Mouse (Mus musculus): ENCODE measurements around the gene Sgms1. TPM values are rescaled to one million over a fixed set of nuclear protein-coding genes. Genes with fewer than 3 reads are reported as not detected.

The Sgms1 gene
- polyA plus RNA-seq, 1 experiment from 2014 or later, result 17.4 TPM

- Histone ChIP-seq H3K9me3 (ENCODE audit: control insufficient read depth, low read length) (no peaks in the 10 kb centered on the region), H3K9ac (ENCODE audit: low read depth, low read length) (no peak overlapping the region), H3K27ac (ENCODE audit: low read depth, low read length) (no peak overlapping the region), H3K4me3 (ENCODE audit: low read depth, low read length) (no peak overlapping the region), H3K36me3 (ENCODE audit: control insufficient read depth, insufficient read depth, low read length) (no peaks in the 10 kb centered on the region), H3K4me2 (replicated peaks; ENCODE audit: low read depth, low read length) (no peak overlapping the region), H3K4me1 (replicated peaks; ENCODE audit: control insufficient read depth, insufficient read depth, low read length) (no peaks in the 10 kb centered on the region), H3K27me3 (ENCODE audit: control insufficient read depth, insufficient read depth, low read length) (no peaks in the 10 kb centered on the region)
- 90% methylated on average over 12 of the region's 12 CpGs for WGBS
- DNase-seq (ENCODE audit: low spot score) (no peak), ATAC-seq (ENCODE audit: low FRiP score) (no peak)
These were observed 97.3 kb downstream of the Sgms1 start for GRCm38 (mm10) chr19:32292067-32292739.

DNA sequence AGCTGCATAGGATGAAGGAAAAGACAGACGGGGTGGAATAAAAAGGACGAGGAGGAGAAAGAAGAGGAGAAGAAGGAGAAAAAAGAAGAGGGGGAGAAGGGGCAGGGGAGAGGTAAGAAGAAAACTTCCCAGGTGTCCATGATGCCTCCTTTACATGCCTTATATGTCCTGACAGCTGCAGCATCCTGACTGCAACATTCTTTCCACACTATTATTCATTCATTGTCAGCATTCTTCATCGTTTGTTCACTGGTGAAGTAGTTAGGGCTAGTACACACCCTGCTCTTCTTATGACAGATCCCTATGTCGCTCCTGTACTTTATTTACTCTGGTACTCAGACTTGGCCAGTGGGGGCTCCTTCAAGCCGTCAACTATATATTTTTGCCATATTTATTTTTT lies 98.4 kb downstream of the Sgms1 start:
- Histone ChIP-seq H3K9ac (ENCODE audit: low read depth, low read length) (no peak overlapping the region), H3K4me3 (ENCODE audit: low read depth, low read length) (no peak overlapping the region), H3K4me2 (replicated peaks; ENCODE audit: low read depth, low read length) (no peak overlapping the region), H3K36me3 (ENCODE audit: control insufficient read depth, insufficient read depth, low read length) (no peaks in the 10 kb centered on the region), H3K27ac (ENCODE audit: low read depth, low read length) (no peak overlapping the region), H3K4me1 (replicated peaks; ENCODE audit: control insufficient read depth, insufficient read depth, low read length) (no peaks in the 10 kb centered on the region), H3K9me3 (ENCODE audit: control insufficient read depth, low read length) (no peaks in the 10 kb centered on the region), H3K27me3 (ENCODE audit: control insufficient read depth, insufficient read depth, low read length) (no peaks in the 10 kb centered on the region)
- ATAC-seq (ENCODE audit: low FRiP score) (no peak), DNase-seq (ENCODE audit: low spot score) (no peak)
- 93% methylated on average over 5 of the region's 5 CpGs for WGBS

GRCm38 (mm10) chr19:32288895-32289294 lies 100.6 kb downstream of the Sgms1 start:
- no peaks in the 10 kb centered on the region for H3K27me3 ChIP-seq (ENCODE audit: control insufficient read depth, insufficient read depth, low read length)
- no peak overlapping the region for H3K4me3 ChIP-seq (ENCODE audit: low read depth, low read length)
- WGBS, result 81% methylated on average over 5 of the region's 5 CpGs
- H3K4me2 ChIP-seq (replicated peaks; ENCODE audit: low read depth, low read length), result no peak overlapping the region
- DNase-seq (ENCODE audit: low spot score) (no peak), ATAC-seq (ENCODE audit: low FRiP score) (no peak)
- no peak overlapping the region for H3K27ac ChIP-seq (ENCODE audit: low read depth, low read length)
- H3K36me3 ChIP-seq (ENCODE audit: control insufficient read depth, insufficient read depth, low read length), result no peaks in the 10 kb centered on the region
- H3K9me3 ChIP-seq (ENCODE audit: control insufficient read depth, low read length), result no peaks in the 10 kb centered on the region
- H3K4me1 ChIP-seq (replicated peaks; ENCODE audit: control insufficient read depth, insufficient read depth, low read length), result no peaks in the 10 kb centered on the region
- no peak overlapping the region for H3K9ac ChIP-seq (ENCODE audit: low read depth, low read length)

GRCm38 (mm10) chr19:32287839-32288238 lies 101.7 kb downstream of the Sgms1 start:
- Histone ChIP-seq H3K36me3 (ENCODE audit: control insufficient read depth, insufficient read depth, low read length) (no peaks in the 10 kb centered on the region), H3K4me1 (replicated peaks; ENCODE audit: control insufficient read depth, insufficient read depth, low read length) (no peaks in the 10 kb centered on the region), H3K9ac (ENCODE audit: low read depth, low read length) (no peak overlapping the region), H3K27me3 (ENCODE audit: control insufficient read depth, insufficient read depth, low read length) (no peaks in the 10 kb centered on the region), H3K4me2 (replicated peaks; ENCODE audit: low read depth, low read length) (no peak overlapping the region), H3K4me3 (ENCODE audit: low read depth, low read length) (no peak overlapping the region), H3K9me3 (ENCODE audit: control insufficient read depth, low read length) (no peaks in the 10 kb centered on the region), H3K27ac (ENCODE audit: low read depth, low read length) (no peak overlapping the region)
- ATAC-seq (ENCODE audit: low FRiP score) (no peak), DNase-seq (ENCODE audit: low spot score) (no peak)
- 78% methylated on average over 3 of the region's 3 CpGs for WGBS

GRCm38 (mm10) chr19:32285455-32285831 lies 104.1 kb downstream of the Sgms1 start:
- 82% methylated on average over 3 of the region's 3 CpGs for WGBS

DNA sequence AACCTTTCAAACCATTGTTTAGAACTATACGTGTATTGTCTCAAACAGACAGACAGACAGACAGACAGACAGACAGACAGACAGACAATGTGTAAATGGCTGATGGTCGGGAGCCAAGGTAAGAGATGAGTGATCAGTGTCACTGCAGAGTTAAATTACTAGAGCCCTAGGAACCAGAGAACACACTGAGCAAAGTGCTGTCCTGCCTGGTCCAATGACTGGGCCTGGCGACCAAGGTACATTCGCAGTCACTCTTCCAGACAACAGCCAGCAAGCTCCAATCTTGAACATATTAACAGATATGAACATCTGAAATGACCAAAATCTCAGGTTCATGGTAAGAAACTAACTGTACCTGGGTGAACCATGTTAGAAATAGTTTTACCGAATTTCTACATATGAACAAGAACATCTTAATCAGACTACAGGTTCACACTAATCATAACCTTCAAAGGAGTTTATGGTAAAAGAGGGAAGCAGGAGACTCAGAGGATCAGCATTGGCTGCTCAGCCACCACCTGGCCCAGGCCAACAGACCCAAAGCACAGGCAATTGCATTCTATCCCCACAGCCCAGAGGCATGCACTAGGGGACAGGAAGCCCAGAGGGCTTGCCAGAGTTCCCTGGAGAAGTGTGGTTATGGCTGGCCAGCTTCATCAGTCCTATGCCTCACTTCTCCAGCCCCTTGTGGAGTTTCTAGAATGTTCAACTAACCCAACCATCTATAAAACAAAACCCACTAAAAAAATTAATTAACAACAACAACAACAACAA lies 104.6 kb downstream of the Sgms1 start:
- Histone ChIP-seq H3K4me1 (replicated peaks; ENCODE audit: control insufficient read depth, insufficient read depth, low read length) (no peaks in the 10 kb centered on the region), H3K4me2 (replicated peaks; ENCODE audit: low read depth, low read length) (no peak overlapping the region), H3K27me3 (ENCODE audit: control insufficient read depth, insufficient read depth, low read length) (no peaks in the 10 kb centered on the region), H3K4me3 (ENCODE audit: low read depth, low read length) (no peak overlapping the region), H3K9me3 (ENCODE audit: control insufficient read depth, low read length) (no peaks in the 10 kb centered on the region), H3K36me3 (ENCODE audit: control insufficient read depth, insufficient read depth, low read length) (no peaks in the 10 kb centered on the region), H3K9ac (ENCODE audit: low read depth, low read length) (no peak overlapping the region), H3K27ac (ENCODE audit: low read depth, low read length) (no peak overlapping the region)
- DNase-seq (ENCODE audit: low spot score) (no peak), ATAC-seq (ENCODE audit: low FRiP score) (no peak)
- 93% methylated on average over 5 of the region's 5 CpGs for WGBS

More at GRCm38 (mm10) chr19:32285455-32285831, 104.1 kb downstream of the Sgms1 start:
- Histone ChIP-seq H3K36me3 (ENCODE audit: control insufficient read depth, insufficient read depth, low read length) (no peaks in the 10 kb centered on the region), H3K4me2 (replicated peaks; ENCODE audit: low read depth, low read length) (no peak overlapping the region), H3K4me3 (ENCODE audit: low read depth, low read length) (no peak overlapping the region), H3K9me3 (ENCODE audit: control insufficient read depth, low read length) (no peaks in the 10 kb centered on the region), H3K27ac (ENCODE audit: low read depth, low read length) (no peak overlapping the region), H3K9ac (ENCODE audit: low read depth, low read length) (no peak overlapping the region), H3K27me3 (ENCODE audit: control insufficient read depth, insufficient read depth, low read length) (no peaks in the 10 kb centered on the region), H3K4me1 (replicated peaks; ENCODE audit: control insufficient read depth, insufficient read depth, low read length) (no peaks in the 10 kb centered on the region)
- DNase-seq (ENCODE audit: low spot score) (no peak), ATAC-seq (ENCODE audit: low FRiP score) (no peak)

DNA sequence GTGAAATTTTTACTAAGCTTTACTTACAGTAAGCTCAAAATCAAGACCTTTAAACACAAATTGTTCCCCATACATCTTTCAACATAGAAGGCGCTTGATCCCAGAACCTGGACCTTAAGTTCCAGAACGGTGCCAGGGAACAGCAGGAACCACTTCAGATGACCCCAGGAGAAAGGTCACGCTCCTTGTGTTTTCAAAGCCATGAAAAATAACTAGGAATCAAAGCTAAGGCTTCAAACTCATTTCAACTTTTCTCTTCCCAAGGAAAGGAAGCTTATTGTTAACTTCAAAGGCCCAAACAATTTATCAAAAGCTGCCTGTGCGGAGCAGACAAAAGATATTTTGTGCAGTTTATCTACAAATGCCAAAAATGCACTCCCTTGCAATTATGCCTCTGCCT lies 107.6 kb downstream of the Sgms1 start:
- Histone ChIP-seq H3K9me3 (ENCODE audit: control insufficient read depth, low read length) (no peaks in the 10 kb centered on the region), H3K36me3 (ENCODE audit: control insufficient read depth, insufficient read depth, low read length) (no peaks in the 10 kb centered on the region), H3K27me3 (ENCODE audit: control insufficient read depth, insufficient read depth, low read length) (no peaks in the 10 kb centered on the region), H3K4me3 (ENCODE audit: low read depth, low read length) (no peak overlapping the region), H3K4me1 (replicated peaks; ENCODE audit: control insufficient read depth, insufficient read depth, low read length) (no peaks in the 10 kb centered on the region), H3K9ac (ENCODE audit: low read depth, low read length) (no peak overlapping the region), H3K27ac (ENCODE audit: low read depth, low read length) (no peak overlapping the region), H3K4me2 (replicated peaks; ENCODE audit: low read depth, low read length) (no peak overlapping the region)
- 60% methylated on average over 4 of the region's 4 CpGs for WGBS
- ATAC-seq (ENCODE audit: low FRiP score) (no peak), DNase-seq (ENCODE audit: low spot score) (no peak)

DNA sequence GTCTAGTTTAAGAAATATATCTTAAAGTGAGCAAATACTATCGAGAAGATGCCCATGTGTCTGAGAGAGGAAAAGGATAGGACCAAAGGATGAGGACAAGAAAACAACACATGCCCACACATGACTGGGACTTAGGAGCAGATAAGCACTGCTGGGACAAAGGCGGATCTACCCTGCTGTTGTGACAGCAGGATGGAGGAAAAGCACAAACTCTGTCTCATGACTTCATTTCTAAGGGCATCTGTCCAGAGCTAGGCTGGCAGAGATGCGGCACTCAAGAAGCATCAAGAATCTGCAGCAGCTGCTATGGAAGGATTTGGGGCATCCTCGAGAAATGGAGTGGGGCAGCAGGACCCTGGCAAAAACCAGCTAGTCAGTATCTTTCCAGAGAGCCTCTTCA lies 109.1 kb downstream of the Sgms1 start:
- Histone ChIP-seq H3K4me3 (ENCODE audit: low read depth, low read length) (no peak overlapping the region), H3K4me1 (replicated peaks; ENCODE audit: control insufficient read depth, insufficient read depth, low read length) (no peaks in the 10 kb centered on the region), H3K9ac (ENCODE audit: low read depth, low read length) (no peak overlapping the region), H3K9me3 (ENCODE audit: control insufficient read depth, low read length) (no peaks in the 10 kb centered on the region), H3K27ac (ENCODE audit: low read depth, low read length) (no peak overlapping the region), H3K4me2 (replicated peaks; ENCODE audit: low read depth, low read length) (no peak overlapping the region), H3K36me3 (ENCODE audit: control insufficient read depth, insufficient read depth, low read length) (no peaks in the 10 kb centered on the region), H3K27me3 (ENCODE audit: control insufficient read depth, insufficient read depth, low read length) (no peaks in the 10 kb centered on the region)
- WGBS, result 91% methylated on average over 4 of the region's 4 CpGs
- DNase-seq (ENCODE audit: low spot score) (no peak), ATAC-seq (ENCODE audit: low FRiP score) (no peak)

GRCm38 (mm10) chr19:32279400-32279799 lies 110.1 kb downstream of the Sgms1 start:
- ATAC-seq (ENCODE audit: low FRiP score) (no peak), DNase-seq (ENCODE audit: low spot score) (no peak)
- H3K4me3 ChIP-seq (ENCODE audit: low read depth, low read length), result no peak overlapping the region
- H3K9ac ChIP-seq (ENCODE audit: low read depth, low read length), result no peak overlapping the region
- no peaks in the 10 kb centered on the region for H3K9me3 ChIP-seq (ENCODE audit: control insufficient read depth, low read length)
- no peaks in the 10 kb centered on the region for H3K4me1 ChIP-seq (replicated peaks; ENCODE audit: control insufficient read depth, insufficient read depth, low read length)
- H3K27me3 ChIP-seq (ENCODE audit: control insufficient read depth, insufficient read depth, low read length), result no peaks in the 10 kb centered on the region
- H3K4me2 ChIP-seq (replicated peaks; ENCODE audit: low read depth, low read length), result no peak overlapping the region
- WGBS, result 94% methylated on average over 6 of the region's 6 CpGs
- H3K27ac ChIP-seq (ENCODE audit: low read depth, low read length), result no peak overlapping the region
- no peaks in the 10 kb centered on the region for H3K36me3 ChIP-seq (ENCODE audit: control insufficient read depth, insufficient read depth, low read length)

Data from hindbrain, embryonic 11.5 days (tissue).